Mouse (Mus musculus) kidney, postnatal 14 days (tissue): ENCODE measurements at regions not wholly inside any gene's neighbourhood (a gene's known extent, or its start where the extent isn't known, plus 50 kb on each side); places are given as distances from the start of the nearest gene placed in this dataset.

Experiments
- DNase-seq: peaks from one replicate; pipeline ENCODE4 v3.0.0; 2022; ENCODE audit warnings: mixed read lengths

- DNase-seq, result no peak
Measured at GRCm38 (mm10) chr17:88910144-88910543, 118.4 kb upstream of the Lhcgr start.

- no peak for DNase-seq
Measured at GRCm38 (mm10) chr17:88901742-88902141, 110.0 kb upstream of the Lhcgr start.

GRCm38 (mm10) chr17:88900904-88901303, 109.1 kb upstream of the Lhcgr start:
- DNase-seq, result no peak

GRCm38 (mm10) chr17:88898705-88899668, 107.2 kb upstream of the Lhcgr start:
- DNase-seq, result no peak

GRCm38 (mm10) chr17:88893451-88893850, 101.7 kb upstream of the Lhcgr start:
- no peak for DNase-seq

GRCm38 (mm10) chr17:88885526-88885925, 93.7 kb upstream of the Lhcgr start:
- no peak for DNase-seq

GRCm38 (mm10) chr17:88879736-88880135, 87.9 kb upstream of the Lhcgr start:
- no peak for DNase-seq

GRCm38 (mm10) chr17:88870342-88870985, 78.7 kb upstream of the Lhcgr start:
- DNase-seq, result no peak

GRCm38 (mm10) chr17:88864631-88865030, 72.8 kb upstream of the Lhcgr start:
- DNase-seq, result no peak

GRCm38 (mm10) chr17:88864214-88864613, 72.4 kb upstream of the Lhcgr start:
- no peak for DNase-seq

- peak; percentile 5 for DNase-seq
Measured at GRCm38 (mm10) chr17:88861128-88861527, 69.3 kb upstream of the Lhcgr start.

- DNase-seq, result no peak
Measured at GRCm38 (mm10) chr17:88860576-88860975, 68.8 kb upstream of the Lhcgr start.

- peak; percentile 41 for DNase-seq
Measured at GRCm38 (mm10) chr17:88858666-88859065, 66.9 kb upstream of the Lhcgr start.

GRCm38 (mm10) chr17:88847255-88847654, 55.5 kb upstream of the Lhcgr start:
- no peak for DNase-seq

GRCm38 (mm10) chr17:88845278-88845677, 53.5 kb upstream of the Lhcgr start:
- DNase-seq, result no peak
